Mouse (Mus musculus): ENCODE data around the gene Fbxo27.

Fbxo27 gene

DNA sequence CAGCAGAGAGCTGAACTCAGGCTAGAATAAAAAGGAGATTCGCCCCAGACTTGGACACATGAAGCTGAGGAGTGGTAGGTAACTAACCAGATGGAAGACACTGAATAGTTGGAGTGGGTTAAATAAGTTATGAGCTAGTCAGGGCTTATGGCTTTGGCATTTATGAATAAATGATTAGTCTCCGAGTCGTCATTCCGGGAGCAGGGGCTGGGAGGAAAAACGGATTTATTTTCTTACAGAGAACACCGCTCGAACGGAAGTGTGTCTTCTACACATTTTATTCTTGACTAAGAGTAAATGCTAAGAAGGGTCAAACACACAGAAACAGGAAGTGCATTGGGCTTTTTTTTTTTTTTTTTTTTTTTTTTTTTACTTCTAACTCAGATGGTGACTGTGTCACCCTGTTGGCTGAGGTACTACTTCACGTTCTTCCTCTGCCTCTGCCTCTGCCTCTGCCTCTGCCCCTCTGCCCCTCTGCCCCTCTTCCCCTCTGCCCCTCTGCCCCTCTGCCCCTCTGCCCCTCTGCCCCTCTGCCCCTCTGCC lies 10.0 kb downstream of the Fbxo27 start:
- in situ Hi-C loops (cut with MseI, MboI): no loop called here

DNA sequence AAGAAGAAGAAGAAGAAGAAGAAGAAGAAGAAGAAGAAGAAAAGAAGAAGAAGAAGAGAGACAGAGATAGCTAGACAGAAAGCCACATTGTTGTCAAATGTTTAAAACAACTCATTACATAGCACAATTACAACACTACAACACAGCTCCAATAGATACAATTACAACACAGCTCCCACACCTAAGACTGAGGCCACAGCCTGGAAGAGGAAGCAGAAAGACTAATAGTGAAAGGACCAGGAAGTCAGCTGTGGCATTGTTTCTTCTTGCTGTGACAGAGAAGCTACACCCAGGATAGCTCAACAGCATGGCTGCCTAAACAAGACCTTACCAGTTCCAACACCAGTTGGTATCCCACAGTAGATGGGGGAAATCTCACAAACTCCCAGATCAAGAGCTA lies 16.8 kb downstream of the Fbxo27 start:
- in situ Hi-C loops (cut with MseI, MboI): no loop called here

DNA sequence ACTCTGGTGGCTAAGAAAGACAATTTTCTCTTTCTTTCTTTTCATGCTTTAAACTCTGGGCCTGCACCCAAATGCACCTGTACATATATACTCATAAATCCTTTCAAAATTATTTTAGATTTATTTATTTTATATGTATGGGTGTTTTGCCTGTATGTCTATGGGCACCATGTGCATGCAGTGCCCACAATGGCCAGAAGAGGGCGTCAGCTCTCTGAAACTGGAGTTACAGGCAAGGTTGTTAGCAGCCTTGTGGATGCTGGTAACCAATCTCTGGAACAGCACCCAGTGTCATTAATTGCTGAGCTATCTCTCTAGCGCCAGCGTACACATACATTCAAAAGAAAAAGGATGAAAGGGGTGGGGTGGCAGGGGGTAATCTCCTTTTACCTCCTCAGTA lies 18.3 kb downstream of the Fbxo27 start:
- in situ Hi-C loops (cut with MseI, MboI): no loop called here

DNA sequence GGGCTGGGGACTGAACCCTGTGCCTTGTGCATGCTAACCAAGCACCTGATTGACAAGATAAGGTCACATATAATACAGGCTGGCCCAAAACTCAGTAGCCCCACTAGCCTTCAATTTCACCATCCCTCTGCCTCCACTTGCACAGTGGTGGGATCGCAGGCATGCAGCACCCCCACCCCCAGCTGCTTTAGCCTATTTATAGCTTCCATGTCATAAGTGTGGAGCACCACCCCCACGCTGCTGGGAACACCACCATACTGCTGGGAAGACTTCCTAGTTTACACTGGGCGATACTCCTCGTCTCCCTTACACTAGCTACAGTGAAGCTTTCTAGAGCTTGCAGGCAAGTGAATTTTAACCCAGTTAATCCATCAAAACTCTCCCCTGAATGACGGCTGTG lies 22.0 kb downstream of the Fbxo27 start:
- in situ Hi-C loops (cut with MseI, MboI): no loop called here

DNA sequence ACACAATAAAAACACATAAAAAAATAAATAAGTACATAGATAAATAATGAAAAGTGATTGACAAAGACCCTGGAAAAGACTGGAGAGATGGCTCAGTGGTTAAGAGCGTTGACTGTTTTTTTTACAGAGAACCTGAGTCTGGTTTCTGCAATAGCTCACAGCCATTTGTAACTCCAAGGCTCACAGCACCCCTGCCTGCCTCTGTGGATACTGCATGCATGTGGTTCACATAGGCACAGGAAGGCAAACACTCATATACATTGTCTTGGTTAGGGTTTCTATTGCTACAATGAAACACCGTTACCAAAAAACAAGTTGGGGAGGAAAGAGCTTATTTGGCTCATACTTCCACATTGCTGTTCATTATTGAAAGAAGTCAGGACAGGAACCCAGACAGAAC lies 22.9 kb downstream of the Fbxo27 start:
- in situ Hi-C loops (cut with MseI, MboI): no loop called here

DNA sequence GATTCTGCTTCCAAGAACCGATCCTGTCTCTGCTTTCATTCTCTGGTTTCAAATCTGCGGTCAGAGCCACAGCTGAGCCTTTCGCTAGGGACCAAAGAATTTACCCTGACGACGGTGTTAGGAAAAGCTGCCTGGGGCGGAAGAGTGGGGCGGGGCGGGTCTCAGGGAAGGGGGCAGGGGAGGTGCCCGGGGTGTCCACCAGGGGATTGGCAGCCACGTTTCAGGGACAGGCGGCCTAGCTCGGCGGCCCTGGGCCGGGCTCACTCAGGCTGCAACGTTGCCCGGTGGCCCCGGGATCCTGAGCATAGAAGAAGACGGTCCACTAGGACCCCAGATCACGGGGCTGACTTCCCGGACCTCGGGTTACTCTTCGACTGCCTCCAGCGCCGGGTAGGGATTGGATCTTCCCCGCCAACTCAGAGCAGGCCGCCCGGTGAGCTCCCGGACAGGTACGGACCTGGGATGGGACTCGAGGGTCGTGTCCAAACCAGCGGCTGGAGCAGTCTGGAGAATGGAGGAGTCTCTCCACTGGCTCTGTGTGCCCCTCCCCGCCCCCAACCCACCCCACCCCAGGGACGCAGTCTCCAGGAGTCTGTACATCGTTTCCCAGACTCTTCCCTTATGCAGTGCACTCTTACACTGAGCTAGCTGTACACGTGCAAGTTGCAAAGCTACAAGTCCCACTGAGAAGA lies 24.1 kb downstream of the Fbxo27 start, which contains the start of gene Fbxo17:
Fbxo17 (plus strand) TSS at position 215 of the 692 bp plus-strand sequence.
- in situ Hi-C loops (cut with MseI, MboI): no loop called here

DNA sequence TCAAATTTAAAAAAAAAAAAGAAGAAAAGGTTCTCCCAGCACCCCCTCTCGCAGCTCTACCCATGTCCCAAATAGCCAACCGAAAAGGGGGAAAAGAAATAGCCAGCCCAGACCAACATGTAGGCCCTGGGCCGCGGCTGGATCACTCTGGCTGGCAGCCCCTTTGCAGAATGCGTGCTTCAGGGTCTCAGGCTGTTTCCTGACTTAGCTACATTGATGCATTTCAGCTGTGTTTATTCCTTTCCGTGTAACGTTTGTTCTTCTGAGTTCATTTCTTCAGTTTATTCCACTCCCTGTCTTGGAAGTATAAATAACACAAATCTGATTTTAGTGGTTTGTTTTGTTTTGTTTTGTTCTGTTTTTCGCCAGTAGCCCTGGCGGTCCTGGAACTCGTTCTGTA lies 25.1 kb downstream of the Fbxo27 start:
- in situ Hi-C loops (cut with MseI, MboI): no loop called here

DNA sequence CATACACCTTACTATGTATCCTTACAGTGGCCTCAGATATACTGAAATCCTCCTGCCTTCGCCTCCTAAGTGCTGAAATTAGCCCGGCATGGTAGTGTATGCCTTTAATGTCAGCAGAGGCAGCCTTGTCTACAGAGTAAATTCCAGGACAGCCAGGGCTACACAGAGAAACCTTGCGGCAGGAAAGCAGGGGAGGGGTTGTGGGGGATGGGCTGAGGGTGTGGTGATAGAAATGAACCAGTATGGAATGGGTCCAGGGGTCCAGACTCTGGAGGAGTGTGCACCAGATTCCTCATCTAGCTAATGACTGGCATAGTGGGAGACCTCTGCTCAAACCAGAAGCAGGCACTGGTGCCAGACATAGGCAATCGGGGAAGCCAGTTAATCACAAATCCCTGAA lies 26.5 kb downstream of the Fbxo27 start:
- in situ Hi-C loops (cut with MseI, MboI): no loop called here

DNA sequence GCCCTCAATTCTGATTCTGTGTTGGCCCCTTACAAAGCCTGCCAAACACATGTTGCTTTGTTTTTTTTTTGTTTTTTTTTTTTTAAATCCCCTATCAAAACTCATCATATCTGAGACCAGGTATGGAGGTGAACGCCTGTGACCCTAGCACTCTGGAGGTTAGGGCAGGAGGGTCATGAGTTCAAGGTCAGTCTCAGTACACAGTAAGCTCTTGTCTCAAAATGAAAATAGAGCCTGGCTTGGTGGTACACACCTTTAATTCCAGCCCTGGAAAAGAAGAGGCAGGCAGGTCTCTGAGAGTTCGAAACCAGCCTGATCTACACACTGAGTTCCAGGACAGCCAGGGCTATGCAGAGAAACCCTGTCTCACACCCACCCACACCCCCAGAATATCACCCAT lies 27.0 kb downstream of the Fbxo27 start:
- in situ Hi-C loops (cut with MseI, MboI): no loop called here

DNA sequence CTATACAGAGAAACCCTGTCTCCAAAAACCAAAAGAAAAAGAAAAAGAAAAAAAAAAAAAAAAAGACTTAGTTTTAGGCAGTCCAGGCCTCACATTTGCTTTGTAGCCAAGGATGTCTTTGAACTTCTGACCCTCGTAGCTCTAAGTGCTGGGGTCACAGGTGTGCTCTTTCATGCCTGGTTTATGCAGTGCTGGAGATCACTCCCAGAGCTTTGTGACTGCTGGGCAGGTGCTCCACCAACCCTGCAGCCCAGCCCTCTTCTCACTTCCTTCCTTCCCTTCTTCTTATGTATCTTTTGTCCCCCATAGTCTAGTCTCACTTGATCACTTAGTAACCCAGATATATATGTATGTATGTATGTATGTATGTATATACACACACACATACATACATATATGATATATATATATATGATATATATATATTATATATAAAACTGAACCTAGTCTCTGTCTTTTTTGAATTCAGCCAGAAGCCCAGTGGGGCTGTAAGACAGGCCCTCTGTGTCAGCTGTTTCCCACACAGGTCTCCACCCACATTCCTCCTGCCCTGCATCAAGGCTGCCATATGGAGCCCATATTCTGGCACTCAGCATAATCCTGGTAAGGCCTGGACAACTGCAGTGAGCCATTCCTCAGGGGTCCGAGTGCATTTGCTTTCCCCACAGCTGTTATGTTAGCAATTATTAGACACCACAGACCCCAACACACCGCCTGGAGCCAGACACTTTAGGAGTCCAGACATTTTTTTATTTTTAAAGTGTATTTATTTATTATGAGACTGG lies 28.3 kb downstream of the Fbxo27 start:
- in situ Hi-C loops (cut with MseI, MboI): no loop called here

DNA sequence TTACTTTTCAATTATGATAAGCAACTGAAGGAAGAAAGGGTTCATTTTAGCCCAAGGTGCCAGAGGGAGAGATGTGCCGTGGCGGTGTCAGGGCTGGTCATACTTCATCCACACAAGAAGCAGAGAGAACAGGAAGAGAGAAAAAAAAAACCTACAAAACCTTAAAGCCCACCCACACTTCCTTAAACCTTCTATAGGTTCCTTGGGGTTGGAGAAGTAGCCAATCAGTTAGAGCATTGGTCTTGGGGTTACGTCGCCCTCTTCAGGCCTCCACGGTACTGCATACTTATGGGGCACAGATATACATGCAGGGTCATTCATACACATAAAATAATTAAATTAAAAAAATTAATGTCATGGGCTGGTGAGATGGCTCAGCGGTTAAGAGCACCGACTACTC lies 29.4 kb downstream of the Fbxo27 start:
- in situ Hi-C loops (cut with MseI, MboI): no loop called here

DNA sequence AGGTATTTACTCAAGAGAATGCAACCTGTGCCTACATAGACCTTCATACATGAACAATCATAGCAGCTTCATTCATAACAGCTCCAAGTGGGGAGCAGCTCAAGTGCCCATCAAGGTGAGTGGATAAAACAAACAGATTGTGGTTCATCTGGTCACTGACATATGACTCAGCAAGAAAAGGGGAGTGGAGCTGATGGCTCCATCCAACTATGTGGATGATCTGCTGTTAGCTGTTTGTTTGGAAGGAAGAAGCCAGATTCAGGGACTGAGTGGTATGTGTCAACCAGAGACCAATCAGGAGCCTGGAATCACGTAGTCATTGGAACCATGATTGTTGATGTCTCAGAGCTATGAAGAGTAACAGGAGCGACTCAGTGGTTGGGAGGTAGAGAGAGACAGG lies 32.0 kb downstream of the Fbxo27 start:
- in situ Hi-C loops (cut with MseI, MboI): no loop called here

DNA sequence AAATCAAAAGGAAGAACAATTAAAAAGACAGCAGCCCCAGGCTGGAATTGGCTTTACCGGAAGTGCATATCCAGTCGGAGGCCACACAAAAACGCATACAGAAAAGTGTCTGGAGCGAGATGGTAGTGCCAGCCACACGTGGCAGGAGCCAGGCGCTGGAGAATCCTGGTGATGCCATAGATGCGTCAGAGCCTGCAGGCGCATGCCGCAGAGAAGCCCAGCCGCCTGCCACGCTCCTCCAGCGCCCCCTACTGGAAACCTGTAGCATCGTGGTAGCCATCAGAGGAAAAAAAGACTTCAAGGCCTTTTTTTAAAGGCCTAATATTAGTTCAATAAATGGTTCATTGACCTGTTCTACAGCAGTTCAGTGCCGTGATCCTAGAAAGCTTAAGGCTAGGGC lies 34.0 kb downstream of the Fbxo27 start:
- in situ Hi-C loops (cut with MseI, MboI): no loop called here

DNA sequence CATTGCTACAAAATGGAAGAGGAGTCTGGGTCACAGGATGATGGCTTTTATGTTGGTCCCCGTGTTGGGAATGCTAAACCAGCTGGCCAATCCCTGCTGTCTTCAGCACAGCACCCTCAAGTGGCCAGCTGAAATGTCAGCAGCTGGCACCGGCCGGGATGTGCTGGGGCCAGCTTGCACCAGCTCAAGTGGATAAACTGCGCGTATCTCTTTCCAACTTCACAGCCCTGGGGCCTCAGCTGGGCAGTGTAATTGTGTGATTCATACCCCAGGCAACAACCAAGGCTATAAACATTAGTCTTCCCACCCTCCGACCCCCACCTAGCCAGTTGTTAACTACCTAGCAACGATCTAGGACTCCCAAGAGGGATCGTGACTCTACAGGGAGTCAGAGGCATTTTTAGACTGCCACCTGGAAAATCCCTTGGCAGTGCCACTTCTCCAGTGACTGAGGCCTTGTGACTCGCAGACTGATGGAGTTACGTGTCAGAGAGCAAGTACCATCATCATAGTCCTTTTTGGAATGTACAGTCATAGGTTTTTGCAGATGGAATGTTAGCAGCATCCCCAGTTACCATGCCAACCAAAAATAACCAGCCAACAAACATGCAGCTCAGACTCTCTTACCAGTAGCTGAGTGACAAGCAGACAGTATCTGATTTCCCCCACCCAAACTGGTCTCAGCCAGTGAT lies 35.1 kb downstream of the Fbxo27 start:
- in situ Hi-C loops (cut with MseI, MboI): no loop called here

DNA sequence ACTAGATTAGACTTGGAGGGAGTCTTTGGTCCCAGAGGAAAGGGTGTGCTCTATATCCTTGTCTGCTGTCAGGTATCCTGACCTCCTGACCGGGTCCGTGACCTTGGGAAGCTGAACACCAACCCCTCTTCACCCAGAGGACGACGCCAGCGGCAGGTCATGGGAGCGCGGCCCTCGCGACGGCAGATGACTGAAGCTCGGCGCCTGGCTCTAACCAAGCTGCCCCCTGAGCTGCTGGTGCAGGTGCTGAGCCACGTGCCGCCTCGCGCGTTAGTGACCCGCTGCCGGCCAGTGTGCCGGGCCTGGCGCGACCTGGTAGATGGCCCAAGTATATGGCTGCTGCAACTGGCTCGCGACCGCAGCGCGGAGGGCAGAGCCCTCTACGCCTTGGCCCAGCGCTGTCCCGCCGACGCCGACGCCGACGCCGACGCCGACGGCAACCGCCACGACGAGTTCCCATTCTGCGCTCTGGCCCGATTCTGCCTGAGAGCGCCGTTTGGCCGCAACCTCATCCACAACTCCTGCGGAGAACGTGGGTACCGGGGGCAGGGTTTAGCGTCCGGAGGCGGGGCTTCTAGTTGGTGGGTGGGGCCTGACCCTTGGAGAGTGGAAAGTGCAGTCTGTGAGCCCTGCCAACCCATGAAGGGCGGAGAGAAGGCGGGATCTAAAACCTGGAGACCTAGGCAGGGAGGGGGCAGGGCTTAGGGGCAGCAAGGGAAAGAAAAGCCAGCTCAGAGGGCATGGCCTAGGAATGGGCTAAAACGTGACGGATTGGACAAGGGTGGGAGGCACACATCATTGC lies 39.9 kb downstream of the Fbxo27 start:
- in situ Hi-C loops (cut with MseI, MboI): no loop called here

DNA sequence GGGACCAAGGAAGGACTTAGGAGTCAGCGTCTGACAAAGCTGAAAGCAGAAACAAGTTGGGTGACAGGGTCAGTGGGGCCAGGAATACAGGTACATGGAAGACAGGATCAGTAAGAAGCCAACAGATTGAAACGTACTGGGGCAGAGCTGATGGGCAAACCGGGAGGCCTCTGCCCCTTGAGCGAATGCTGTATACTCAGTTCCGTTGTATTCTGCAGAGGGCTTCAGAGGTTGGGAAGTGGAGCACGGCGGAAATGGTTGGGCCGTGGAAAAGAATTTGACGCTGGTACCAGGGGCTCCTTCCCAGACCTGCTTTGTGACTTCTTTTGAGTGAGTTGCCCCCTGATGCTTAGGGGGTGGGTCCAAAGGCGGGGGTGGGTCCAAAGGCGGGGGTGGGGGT lies 40.6 kb downstream of the Fbxo27 start:
- in situ Hi-C loops (cut with MseI, MboI): no loop called here

DNA sequence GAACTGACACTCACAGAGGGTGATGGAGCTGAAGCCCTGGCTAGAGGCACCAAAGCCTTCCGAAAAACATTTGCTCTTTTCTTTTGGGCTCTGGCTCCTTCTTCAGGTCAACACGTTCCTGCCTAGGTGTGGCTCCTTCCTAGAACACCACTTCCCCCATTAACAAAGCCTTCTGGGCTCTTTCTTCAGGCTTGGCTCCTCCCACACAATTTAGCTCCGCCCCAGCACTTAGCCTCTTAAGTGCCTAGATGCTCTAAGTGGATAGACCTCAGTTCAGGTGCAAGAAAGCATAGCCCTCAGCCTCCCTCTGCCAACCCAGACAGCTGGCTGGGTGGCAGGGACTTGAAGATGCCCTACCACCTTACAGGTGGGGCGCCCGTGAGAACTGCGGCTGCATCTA lies 43.1 kb downstream of the Fbxo27 start:
- in situ Hi-C loops (cut with MseI, MboI): no loop called here

DNA sequence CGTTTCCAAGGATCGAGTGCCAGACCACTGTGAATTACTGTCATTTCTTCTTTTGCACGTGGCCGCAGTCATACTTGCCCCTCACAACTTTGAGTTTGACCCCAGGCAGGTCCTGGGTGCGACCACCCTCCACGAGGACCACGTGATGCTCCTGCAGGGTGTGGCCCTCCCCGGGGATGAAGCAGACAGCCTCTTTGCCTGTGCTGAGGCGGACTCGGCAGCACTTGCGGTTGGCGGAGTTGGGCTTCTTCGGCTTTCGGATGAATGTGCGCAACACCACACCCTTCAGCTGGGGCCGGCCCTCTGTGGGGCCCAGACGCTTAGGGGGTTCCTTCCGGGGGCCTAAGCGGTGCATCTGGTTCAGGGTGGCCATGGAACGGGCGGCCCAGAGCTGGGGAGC lies 47.2 kb downstream of the Fbxo27 start:
- in situ Hi-C loops (cut with MseI, MboI): no loop called here

DNA sequence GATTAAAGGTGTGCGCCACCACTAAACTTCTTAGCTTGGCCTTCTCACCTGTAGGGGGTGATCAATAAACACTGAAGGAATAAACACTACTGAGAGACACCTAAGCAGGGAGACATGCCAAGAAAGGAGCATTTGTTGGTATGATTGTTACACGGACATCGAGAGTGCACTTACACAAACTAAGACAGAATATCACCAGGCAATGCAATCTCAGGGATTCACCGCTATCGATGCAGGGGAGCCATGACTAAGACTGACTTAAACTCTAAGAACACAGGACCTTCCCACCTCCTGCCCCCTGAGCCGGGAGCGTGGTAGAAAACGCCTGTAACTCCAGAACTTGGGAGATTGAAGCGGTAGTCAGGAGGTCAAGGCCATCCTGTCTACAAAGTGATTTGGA lies 48.3 kb downstream of the Fbxo27 start:
- in situ Hi-C loops (cut with MseI, MboI): no loop called here

DNA sequence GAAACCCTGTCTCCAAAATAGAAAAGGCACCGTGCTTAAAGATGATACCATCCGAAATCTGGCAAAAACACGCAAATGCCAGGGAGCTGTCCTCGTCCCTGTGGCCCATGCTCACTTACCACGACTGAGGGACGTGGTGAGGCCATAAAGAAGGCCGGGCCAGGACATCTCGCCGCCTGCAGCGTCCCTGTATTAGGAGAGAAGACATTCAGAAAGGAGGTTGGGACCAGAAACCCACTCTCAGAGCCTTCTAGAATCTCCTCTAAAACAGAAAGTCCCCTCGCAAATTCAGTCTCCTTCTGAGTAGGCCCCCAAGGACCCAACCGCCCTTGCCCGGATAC lies 48.7 kb downstream of the Fbxo27 start:
- in situ Hi-C loops (cut with MseI, MboI): no loop called here

DNA sequence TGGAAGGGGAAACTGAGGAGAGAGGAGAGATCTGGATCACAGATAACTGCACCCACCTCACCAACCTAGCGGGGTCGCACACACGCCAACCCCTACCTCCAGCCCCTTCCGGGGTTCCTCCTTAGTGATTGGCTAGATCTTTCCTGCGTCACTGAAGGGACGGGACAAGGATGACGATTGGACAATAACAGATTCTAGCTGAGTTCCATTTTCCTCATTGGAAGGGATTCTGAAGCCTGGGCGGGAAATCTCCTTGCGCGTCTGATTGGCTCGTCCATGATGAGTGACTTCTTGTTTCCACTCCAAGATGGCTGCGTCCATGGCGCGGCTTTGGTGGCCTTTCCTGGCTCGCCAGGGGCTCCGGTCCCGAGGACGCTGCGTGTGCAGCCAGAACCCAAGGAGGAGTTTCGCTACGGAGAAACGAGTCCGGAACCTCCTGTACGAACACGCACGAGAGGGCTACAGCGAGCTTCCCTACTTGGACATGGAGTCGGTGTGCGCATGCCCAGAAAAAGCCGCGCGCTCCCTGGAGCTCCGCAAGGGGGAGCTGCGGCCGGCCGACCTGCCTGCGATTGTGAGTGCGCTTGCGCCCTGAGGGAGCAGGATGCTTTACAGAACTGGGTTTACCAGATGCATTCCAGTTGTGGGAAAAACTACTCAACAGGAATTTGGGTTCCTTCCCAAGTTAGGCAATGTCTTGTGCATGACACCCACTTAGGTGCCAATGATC lies 49.2 kb downstream of the Fbxo27 start, which contains the start of the genes Mrps12 and Sars2:
Mrps12 (minus strand) TSS at position 112 of the 730 bp plus-strand sequence.
Sars2 (plus strand) TSS at position 284 of the 730 bp plus-strand sequence.
- in situ Hi-C loops (cut with MseI, MboI): no loop called here

Measured in mouse trophoblast stem cell (cell line).